Mouse (Mus musculus): ENCODE measurements at regions not wholly inside any gene's neighbourhood (a gene's known extent, or its start where the extent isn't known, plus 50 kb on each side); places are given as distances from the start of the nearest gene placed in this dataset.

GRCm38 (mm10) chr13:28544003-28544818, 286.9 kb downstream of the Gm11361 start:
- no peak for TF ChIP-seq MAX (IDR thresholded peaks at IDR 0.05; ENCODE audit: low read length)
- TF ChIP-seq GATA1 (IDR thresholded peaks at IDR 0.05; ENCODE audit: low read depth, low read length), result no peak
- no peak for TF ChIP-seq MYC (IDR thresholded peaks at IDR 0.05; ENCODE audit: low read depth, low read length)
- no peak for TF ChIP-seq CHD2 (IDR thresholded peaks at IDR 0.05; ENCODE audit: low read length)
- no peak for TF ChIP-seq ETS1 (IDR thresholded peaks at IDR 0.05; ENCODE audit: low read depth, low read length)
- no peak for TF ChIP-seq RCOR1 (IDR thresholded peaks at IDR 0.05; ENCODE audit: low read depth, low read length)
- no peak for TF ChIP-seq POLR2A (IDR thresholded peaks at IDR 0.05; ENCODE audit: control insufficient read depth in 1 of 2, insufficient read depth in 1 of 2, low read depth in 1 of 2, low read length in 2 of 2, poor library complexity in 1 of 2)
- no peak for TF ChIP-seq ZNF384 (IDR thresholded peaks at IDR 0.05; ENCODE audit: low read depth, low read length)

Data from MEL (cell line).